Mouse (Mus musculus) kidney, adult 2 months (tissue): ENCODE results near the gene Mesd.

Experiments used
- CTCF ChIP-seq: fragments of 200-500 bp; conservative IDR thresholded peaks from 2 replicates; pipeline ENCODE4 v1.5.1; 2011; ENCODE audit warnings: low read depth, mild to moderate bottlenecking, control low read depth, low read length, moderate library complexity, mixed read lengths; ENCODE audit not compliant: insufficient read depth, insufficient read length
- POLR2A ChIP-seq: fragments of 200-500 bp; IDR thresholded peaks from one replicate; pipeline ENCODE4 v1.6.1; 2011; ENCODE audit warnings: low read depth, low read length, control low read depth

DNA sequence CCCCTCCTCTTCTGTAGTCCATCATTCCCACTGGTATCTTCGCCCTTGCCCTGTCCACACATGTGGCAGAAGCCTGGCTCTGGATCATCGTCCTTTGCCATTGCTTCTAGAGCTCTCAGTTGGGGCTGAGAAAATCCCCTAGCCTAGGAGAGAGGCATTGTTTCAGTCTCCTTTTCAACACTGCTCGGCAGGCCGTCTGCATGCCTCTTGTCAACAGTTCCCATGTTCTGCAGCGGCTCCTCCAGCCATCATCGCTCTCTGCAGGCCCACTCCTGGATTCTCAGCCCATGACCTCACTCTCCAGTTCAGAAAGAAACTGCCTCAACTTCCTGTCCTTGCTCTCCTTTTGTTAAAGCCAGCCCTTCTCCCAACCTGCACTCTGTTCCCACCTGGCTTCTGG lies 65.4 kb downstream of the Mesd start:
- no peak for TF ChIP-seq POLR2A
- no peak for TF ChIP-seq CTCF
